Mouse (Mus musculus) MEL (cell line): ENCODE results near the gene Uevld. TPM values are rescaled to one million over a fixed set of nuclear protein-coding genes. Genes with fewer than 3 reads are reported as not detected.

Source experiments
- DNase-seq: peaks from one replicate; pipeline ENCODE4 v3.0.0; 2011; ENCODE audit warnings: low read depth, low spot score
- H3K27ac ChIP-seq: 2 replicates; pipeline ENCODE4 v1.5.1; 2012; ENCODE audit warnings: low read depth, mild to moderate bottlenecking, control low read depth, low read length, moderate library complexity; ENCODE audit not compliant: control insufficient read depth
- H3K27me3 ChIP-seq, 2 experiments: fragments of 150-350 bp in 1 of 2; sonication (generic) in 1 of 2; 2 replicates each; pipeline ENCODE4 v1.6.1; 2012; ENCODE audit warnings: low read length in 2 of 2, mild to moderate bottlenecking in 2 of 2, improper control_type of control experiment in 1 of 2, moderate library complexity in 1 of 2; ENCODE audit not compliant: insufficient read depth in 2 of 2, control insufficient read depth in 1 of 2
- H3K36me3 ChIP-seq, 2 experiments: 2 replicates each; pipeline ENCODE4 v1.6.1; 2012 to 2014; ENCODE audit warnings: low read length in 2 of 2, improper control_type of control experiment in 1 of 2, inconsistent platforms in 1 of 2, mild to moderate bottlenecking in 1 of 2; ENCODE audit not compliant: insufficient read depth in 2 of 2, control insufficient read depth in 1 of 2
- H3K4me1 ChIP-seq, 2 experiments: fragments of 150-350 bp in 1 of 2; sonication (generic) in 1 of 2; 2 replicates each; pipeline ENCODE4 v1.6.1; 2012; ENCODE audit warnings: low read length in 2 of 2, improper control_type of control experiment in 1 of 2, mild to moderate bottlenecking in 1 of 2; ENCODE audit not compliant: insufficient read depth in 2 of 2, control insufficient read depth in 1 of 2
- H3K4me3 ChIP-seq, 2 experiments: fragments of 150-350 bp in 1 of 2; sonication (generic) in 1 of 2; 2 replicates each; pipeline ENCODE4 v1.5.1; 2012; ENCODE audit warnings: low read depth in 2 of 2, low read length in 2 of 2, mild to moderate bottlenecking in 2 of 2, moderate library complexity in 2 of 2, control low read depth in 1 of 2, improper control_type of control experiment in 1 of 2; ENCODE audit not compliant: control insufficient read depth in 1 of 2, insufficient read depth in 1 of 2
- H3K79me2 ChIP-seq: 2 replicates; pipeline ENCODE4 v1.6.1; 2012; ENCODE audit warnings: mild to moderate bottlenecking, low read length, moderate library complexity; ENCODE audit not compliant: control insufficient read depth, poor library complexity, insufficient read depth
- H3K9ac ChIP-seq: 2 replicates; pipeline ENCODE4 v1.6.1; 2012; ENCODE audit warnings: low read depth, mild to moderate bottlenecking, control low read depth, low read length, moderate library complexity; ENCODE audit not compliant: control insufficient read depth, poor library complexity, severe bottlenecking
- H3K9me3 ChIP-seq: fragments of 150-350 bp; sonication (generic); replicated peaks from 2 replicates; pipeline ENCODE4 v1.6.1; 2012; ENCODE audit warnings: mild to moderate bottlenecking, low read length, improper control_type of control experiment, moderate library complexity; ENCODE audit not compliant: insufficient read depth
- BHLHE40 ChIP-seq: IDR thresholded peaks from 2 replicates; pipeline ENCODE4 v1.6.1; 2012; ENCODE audit warnings: low read depth, mild to moderate bottlenecking, inconsistent platforms, low read length, improper control_type of control experiment, borderline replicate concordance
- CHD2 ChIP-seq: IDR thresholded peaks from 2 replicates; pipeline ENCODE4 v1.6.1; 2011; ENCODE audit warnings: low read length, improper control_type of control experiment
- CTCF ChIP-seq, 3 experiments: IDR thresholded peaks in 2 of 3; conservative IDR thresholded peaks in 1 of 3; 2 replicates each; pipeline ENCODE4 v1.5.1; 2011 to 2012; ENCODE audit warnings: low read length in 3 of 3, low read depth in 2 of 3, mild to moderate bottlenecking in 2 of 3, improper control_type of control experiment in 1 of 3, inconsistent platforms in 1 of 3, mixed read lengths in 1 of 3, moderate library complexity in 1 of 3; ENCODE audit not compliant: control insufficient read depth in 1 of 3, insufficient read depth in 1 of 3, poor library complexity in 1 of 3, severe bottlenecking in 1 of 3
- E2F4 ChIP-seq: IDR thresholded peaks from 2 replicates; pipeline ENCODE4 v1.6.1; 2011; ENCODE audit warnings: low read depth, low read length, improper control_type of control experiment, borderline replicate concordance
- ELF1 ChIP-seq: IDR thresholded peaks from 2 replicates; pipeline ENCODE4 v1.6.1; 2014; ENCODE audit warnings: low read depth, mild to moderate bottlenecking, inconsistent platforms, low read length, improper control_type of control experiment, moderate library complexity
- EP300 ChIP-seq, 2 experiments: IDR thresholded peaks; 2 replicates each; pipeline ENCODE4 v1.6.1; 2011; ENCODE audit warnings: improper control_type of control experiment in 2 of 2, low read length in 2 of 2, low read depth in 1 of 2, mild to moderate bottlenecking in 1 of 2
- ETS1 ChIP-seq: IDR thresholded peaks from 2 replicates; pipeline ENCODE4 v1.6.1; 2012; ENCODE audit warnings: low read depth, mild to moderate bottlenecking, inconsistent platforms, low read length, improper control_type of control experiment, moderate library complexity
- HCFC1 ChIP-seq: IDR thresholded peaks from 2 replicates; pipeline ENCODE4 v1.6.1; 2012; ENCODE audit warnings: low read depth, mild to moderate bottlenecking, inconsistent platforms, low read length, improper control_type of control experiment, moderate library complexity
- KAT2A ChIP-seq: conservative IDR thresholded peaks from 2 replicates; pipeline ENCODE4 v1.6.1; 2012; ENCODE audit warnings: low read depth, low read length, improper control_type of control experiment, inconsistent platforms
- MAZ ChIP-seq: IDR thresholded peaks from 2 replicates; pipeline ENCODE4 v1.6.1; 2012; ENCODE audit warnings: low read depth, mild to moderate bottlenecking, inconsistent platforms, low read length, improper control_type of control experiment
- MEF2A ChIP-seq: IDR thresholded peaks from 2 replicates; pipeline ENCODE4 v1.6.1; 2014; ENCODE audit warnings: low read depth, mild to moderate bottlenecking, inconsistent platforms, low read length, improper control_type of control experiment; ENCODE audit not compliant: poor library complexity, insufficient replicate concordance, severe bottlenecking; ENCODE audit errors: extremely low read depth
- MXI1 ChIP-seq: IDR thresholded peaks from 2 replicates; pipeline ENCODE4 v1.6.1; 2011; ENCODE audit warnings: mild to moderate bottlenecking, low read depth, low read length, improper control_type of control experiment
- MYC ChIP-seq: IDR thresholded peaks from 2 replicates; pipeline ENCODE4 v1.6.1; 2011; ENCODE audit warnings: low read depth, mild to moderate bottlenecking, low read length, improper control_type of control experiment, moderate library complexity
- POLR2A ChIP-seq, 2 experiments: IDR thresholded peaks; 2 replicates each; pipeline ENCODE4 v1.6.1; 2011 to 2012; ENCODE audit warnings: low read length in 2 of 2, mild to moderate bottlenecking in 2 of 2, control low read depth in 1 of 2, improper control_type of control experiment in 1 of 2, low read depth in 1 of 2, moderate library complexity in 1 of 2; ENCODE audit not compliant: control insufficient read depth in 1 of 2, insufficient read depth in 1 of 2, poor library complexity in 1 of 2
- SIN3A ChIP-seq: IDR thresholded peaks from 2 replicates; pipeline ENCODE4 v1.6.1; 2012; ENCODE audit warnings: low read length, improper control_type of control experiment, inconsistent platforms
- SMC3 ChIP-seq: IDR thresholded peaks from 2 replicates; pipeline ENCODE4 v1.6.1; 2011; ENCODE audit warnings: low read depth, low read length, improper control_type of control experiment
- TAL1 ChIP-seq: IDR thresholded peaks from 2 replicates; pipeline ENCODE4 v1.6.1; 2012; ENCODE audit warnings: mild to moderate bottlenecking, inconsistent platforms, low read length, moderate library complexity, mixed read lengths
- TBP ChIP-seq: IDR thresholded peaks from 2 replicates; pipeline ENCODE4 v1.8.0; 2011; ENCODE audit warnings: low read depth, low read length, improper control_type of control experiment
- TCF12 ChIP-seq: IDR thresholded peaks from 2 replicates; pipeline ENCODE4 v1.6.1; 2014; ENCODE audit warnings: low read depth, mild to moderate bottlenecking, inconsistent platforms, low read length, improper control_type of control experiment, moderate library complexity
- USF1 ChIP-seq: IDR thresholded peaks from 2 replicates; pipeline ENCODE4 v1.6.1; 2014; ENCODE audit warnings: low read depth, mild to moderate bottlenecking, inconsistent platforms, low read length, improper control_type of control experiment, moderate library complexity
- USF2 ChIP-seq, 2 experiments: IDR thresholded peaks; 2 replicates each; pipeline ENCODE4 v1.6.1; 2011 to 2012; ENCODE audit warnings: improper control_type of control experiment in 2 of 2, low read length in 2 of 2, borderline replicate concordance in 1 of 2, inconsistent platforms in 1 of 2, low read depth in 1 of 2, mild to moderate bottlenecking in 1 of 2; ENCODE audit not compliant: insufficient read depth in 1 of 2
- ZMIZ1 ChIP-seq: IDR thresholded peaks from 2 replicates; pipeline ENCODE4 v1.6.1; 2012; ENCODE audit warnings: low read depth, mild to moderate bottlenecking, inconsistent platforms, low read length, improper control_type of control experiment, moderate library complexity
- ZNF384 ChIP-seq: IDR thresholded peaks from 2 replicates; pipeline ENCODE4 v1.6.1; 2012; ENCODE audit warnings: low read depth, mild to moderate bottlenecking, inconsistent platforms, low read length, improper control_type of control experiment
- polyA plus RNA-seq, 2 experiments: library from polyadenylated mRNA; stranded (reverse) in 1 of 2; unstranded in 1 of 2; fragments of >175 nt in 1 of 2; fragments of >200 nt in 1 of 2; gene quantifications; 2 replicates each; pipeline versions ENCODE4 v1.2.1 to v1.2.4; 2012; ENCODE audit warnings: low replicate concordance in 2 of 2, low read depth in 1 of 2; ENCODE audit not compliant: insufficient read length in 2 of 2, insufficient read depth in 1 of 2, missing spikeins in 1 of 2
- total RNA-seq: library from RNA; depleted of rRNA; stranded (reverse); fragments of 300-350 nt; gene quantifications from 2 replicates; pipeline ENCODE4 v1.2.3, GENCODE M21; 2012

Gene Uevld
- total and polyA plus RNA-seq, 3 experiments: 1.9 to 5.4 TPM; not detected in 1

- Histone ChIP-seq H3K79me2 (peaks cover 6% of the 10 kb centered on the region), H3K27me3 (no peaks in the 10 kb centered on the region), H3K9me3 (no peaks in the 10 kb centered on the region), H3K4me1 (peaks cover 0 to 4% of the 10 kb centered on the region in 2 experiments; a peak in 2 of 4 replicates), H3K4me3 (no peak overlapping the region), H3K36me3 (peaks cover 0 to 16% of the 10 kb centered on the region in 2 experiments; a peak in 2 of 4 replicates), H3K9ac (no peak overlapping the region), H3K27ac (no peak overlapping the region)
- DNase-seq: peak; percentile 22
- no peak for TF ChIP-seq MXI1
These were observed 47.1 kb downstream of the Uevld start for GRCm38 (mm10) chr7:46911250-46911649.

GRCm38 (mm10) chr7:46899343-46899742 lies 59.0 kb downstream of the Uevld start:
- TF ChIP-seq MEF2A (no peak), EP300 (IDR thresholded peaks at IDR 0.05; ENCODE audit: low read depth in 1 of 2, low read length in 2 of 2) (no peak), POLR2A (IDR thresholded peaks at IDR 0.05; ENCODE audit: control insufficient read depth in 1 of 2, insufficient read depth in 1 of 2, low read depth in 1 of 2, low read length in 2 of 2, poor library complexity in 1 of 2) (no peak), ETS1 (no peak), MAZ (no peak)

DNA sequence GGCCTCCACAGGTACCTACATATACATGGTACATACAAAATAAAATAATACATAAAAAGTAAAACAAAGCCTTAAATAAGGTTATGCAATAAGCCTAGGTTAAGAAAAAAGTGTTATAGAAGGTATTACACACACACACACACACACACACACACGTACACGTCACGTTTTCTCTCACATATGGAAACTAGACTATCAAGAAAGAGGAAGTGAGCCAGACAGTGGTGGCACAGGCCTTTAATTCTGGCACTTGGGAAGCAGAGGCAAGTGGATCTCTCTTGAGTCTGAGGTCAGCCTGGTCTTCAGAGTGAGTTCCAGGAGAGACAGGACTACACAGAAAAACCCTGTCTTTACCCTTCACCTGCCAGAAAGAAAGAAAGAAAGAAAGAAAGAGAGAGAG lies 62.8 kb downstream of the Uevld start:
- peak; percentile 31 for DNase-seq
- no peaks in the 10 kb centered on the region for H3K9me3 ChIP-seq
- no peak overlapping the region for H3K4me3 ChIP-seq
- no peak for TF ChIP-seq USF2 (IDR thresholded peaks at IDR 0.05; ENCODE audit: borderline replicate concordance in 1 of 2, insufficient read depth in 1 of 2, low read depth in 1 of 2, low read length in 2 of 2)
- TF ChIP-seq USF1: no peak
- no peak for TF ChIP-seq POLR2A (IDR thresholded peaks at IDR 0.05; ENCODE audit: control insufficient read depth in 1 of 2, insufficient read depth in 1 of 2, low read depth in 1 of 2, low read length in 2 of 2, poor library complexity in 1 of 2)
- TF ChIP-seq TCF12: no peak
- TF ChIP-seq ZNF384: no peak
- no peak for TF ChIP-seq HCFC1
- TF ChIP-seq E2F4: no peak
- no peak for TF ChIP-seq ELF1
- no peak for TF ChIP-seq KAT2A
- no peak for TF ChIP-seq SIN3A
- TF ChIP-seq TBP: no peak
- TF ChIP-seq CTCF (IDR thresholded peaks at IDR 0.05 in 2 of 3, conservative IDR thresholded peaks at IDR 0.05 in 1 of 3; ENCODE audit: control insufficient read depth in 1 of 3, insufficient read depth in 1 of 3, low read depth in 2 of 3, low read length in 3 of 3, poor library complexity in 1 of 3, severe bottlenecking in 1 of 3): no peak
- TF ChIP-seq TAL1: no peak
- no peak for TF ChIP-seq CHD2
- no peak for TF ChIP-seq BHLHE40
- TF ChIP-seq ZMIZ1: no peak
- no peak for TF ChIP-seq SMC3
- TF ChIP-seq MYC: no peak
- TF ChIP-seq MEF2A: no peak
- no peak overlapping the region for H3K9ac ChIP-seq
- H3K27ac ChIP-seq: no peak overlapping the region
- no peaks in the 10 kb centered on the region for H3K4me1 ChIP-seq
- no peaks in the 10 kb centered on the region for H3K79me2 ChIP-seq
- peaks cover 0 to 18% of the 10 kb centered on the region in 2 experiments; a peak in 3 of 4 replicates for H3K36me3 ChIP-seq
- no peaks in the 10 kb centered on the region for H3K27me3 ChIP-seq

More at GRCm38 (mm10) chr7:46899343-46899742, 59.0 kb downstream of the Uevld start:
- Histone ChIP-seq H3K4me1 (no peaks in the 10 kb centered on the region), H3K36me3 (peaks cover 0 to 17% of the 10 kb centered on the region in 2 experiments; a peak in 3 of 4 replicates), H3K27ac (no peak overlapping the region), H3K4me3 (no peak overlapping the region), H3K9me3 (no peaks in the 10 kb centered on the region), H3K79me2 (no peaks in the 10 kb centered on the region), H3K9ac (no peak overlapping the region), H3K27me3 (no peaks in the 10 kb centered on the region)
- no peak for DNase-seq
